Mouse (Mus musculus): ENCODE results near the gene Ppfia1.

Ppfia1 gene

DNA sequence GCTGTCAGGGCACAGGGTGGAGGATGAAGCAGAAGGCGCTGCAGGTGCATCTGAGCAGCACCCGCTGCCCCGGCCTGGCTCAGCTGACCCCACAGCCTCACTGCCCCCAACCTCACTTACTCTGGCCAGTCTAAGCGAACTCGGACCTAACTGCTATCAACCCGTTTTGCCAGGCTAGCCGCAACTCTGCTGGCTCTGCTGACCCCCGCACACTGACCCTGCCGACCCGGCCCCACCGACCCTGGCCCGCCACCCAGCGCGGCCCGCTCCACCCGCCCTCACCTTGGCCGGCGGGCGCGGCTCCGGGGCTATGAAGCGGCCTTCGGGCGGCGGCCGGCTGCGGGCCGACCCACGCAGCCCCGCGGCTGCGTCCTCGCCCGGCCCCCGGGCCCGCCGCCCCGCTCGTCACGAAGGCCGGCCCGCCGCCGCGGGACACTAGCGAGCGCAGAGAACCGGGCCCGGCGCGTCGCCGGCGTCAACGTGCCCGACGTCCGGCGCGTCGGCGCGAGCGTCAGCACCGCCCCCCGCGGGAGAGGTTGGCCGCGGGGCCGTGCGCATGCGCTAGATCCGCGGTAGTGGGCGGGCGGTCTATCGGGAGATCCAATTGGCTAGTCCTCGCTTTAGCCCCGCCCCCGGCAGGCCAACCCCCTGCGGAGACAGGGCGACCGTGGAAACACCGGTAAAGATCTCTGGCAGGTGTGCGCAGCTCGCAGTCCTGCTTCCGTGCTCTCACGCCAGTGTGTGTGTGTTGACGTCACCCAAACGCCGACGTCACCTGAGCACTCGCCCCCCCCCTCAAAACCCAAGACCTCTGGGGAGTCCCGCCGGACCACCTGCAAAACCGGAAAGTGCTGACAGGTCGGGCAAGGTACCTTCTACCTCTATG is at the start of gene Ppfia1:
Gene Ppfia1 (minus strand): TSS at position 493 of the 886 bp plus-strand sequence.
- peak; percentile 99 for DNase-seq

DNA sequence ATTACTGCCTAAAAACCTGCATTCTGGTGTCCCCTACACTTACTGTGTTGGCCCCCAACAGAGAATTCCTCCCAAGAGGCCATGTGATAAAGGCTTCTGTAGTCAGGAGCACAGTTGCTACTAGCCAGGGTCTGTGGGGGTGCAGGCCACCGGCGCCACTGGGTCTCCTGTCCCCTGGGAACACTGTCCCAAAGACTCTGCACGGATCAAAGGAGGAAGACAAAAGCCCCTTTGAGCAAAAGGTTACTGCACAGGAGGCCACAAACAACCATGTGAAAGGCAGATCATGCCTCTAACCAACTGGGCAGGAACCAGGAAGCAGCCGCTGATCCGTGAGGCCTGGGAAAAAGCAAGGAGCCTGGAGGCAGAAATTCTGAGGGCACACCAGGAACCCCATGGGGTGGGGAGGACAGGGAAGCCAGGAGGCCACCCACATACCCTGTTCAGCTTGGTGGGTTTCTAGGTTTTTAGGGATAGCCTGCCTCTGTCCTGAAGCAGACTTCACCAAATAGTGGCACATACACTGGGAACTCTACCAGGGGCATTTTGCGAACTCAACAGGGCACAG is 46.9 kb upstream of the Ppfia1 start:
- no peak for DNase-seq

DNA sequence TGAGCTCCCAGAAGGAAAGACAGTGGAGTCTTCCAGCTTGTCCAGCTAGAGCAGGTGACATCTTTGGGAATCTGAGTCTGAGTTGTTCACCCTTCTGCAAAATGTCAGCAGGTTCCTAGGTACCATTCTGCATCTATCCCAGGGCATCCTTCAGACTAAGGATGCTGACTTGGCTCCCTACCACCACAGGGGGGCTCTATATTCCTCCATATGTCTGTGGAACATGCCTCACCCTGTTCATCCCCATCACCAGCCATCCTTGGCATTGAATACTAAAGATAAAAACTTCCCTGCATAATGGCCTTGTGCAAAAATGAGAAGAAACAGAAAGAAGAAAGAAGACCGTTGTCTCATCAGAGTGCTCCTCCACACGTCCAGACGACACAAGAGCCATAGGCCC is 36.0 kb upstream of the Ppfia1 start:
- no peak for DNase-seq

DNA sequence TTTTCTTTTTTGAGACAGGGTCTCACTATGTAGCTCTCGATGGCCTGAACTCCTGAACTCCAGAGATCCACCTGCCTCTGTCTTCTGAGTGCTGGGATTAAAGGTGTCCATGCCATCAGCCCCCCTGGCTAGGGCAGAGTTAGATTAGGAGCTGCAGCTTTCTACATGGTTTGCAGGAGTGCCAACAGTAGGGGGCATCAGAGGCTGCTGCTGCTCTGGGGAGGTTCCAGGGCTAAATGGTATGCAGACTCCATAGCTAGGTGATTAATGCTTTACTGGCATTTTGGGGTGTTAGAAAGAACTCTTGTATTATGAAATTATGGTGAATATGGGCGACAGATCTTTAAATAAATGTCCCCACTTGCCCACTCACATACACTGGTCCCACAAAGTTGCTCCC is 33.8 kb upstream of the Ppfia1 start:
- DNase-seq: no peak

DNA sequence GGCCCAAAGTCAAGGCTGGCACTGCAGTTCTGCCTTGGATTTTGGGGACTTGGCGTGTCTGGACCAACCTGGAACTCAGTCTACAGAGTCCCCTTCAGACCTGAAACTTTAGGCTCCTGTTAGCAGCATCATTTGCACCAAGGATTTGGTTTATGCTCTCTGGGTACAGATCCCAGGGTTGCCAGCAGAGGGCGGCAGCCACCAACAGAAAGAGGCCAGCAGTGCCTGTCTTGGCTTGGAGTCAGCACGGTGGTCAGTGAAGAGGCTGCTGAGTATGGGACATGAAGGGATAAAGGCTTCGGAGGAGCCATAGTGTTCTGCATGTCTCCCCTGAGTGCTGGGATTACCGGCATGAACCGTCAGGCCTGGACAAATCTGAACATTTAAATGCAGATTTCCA is 32.1 kb upstream of the Ppfia1 start:
- peak; percentile 56 for DNase-seq

DNA sequence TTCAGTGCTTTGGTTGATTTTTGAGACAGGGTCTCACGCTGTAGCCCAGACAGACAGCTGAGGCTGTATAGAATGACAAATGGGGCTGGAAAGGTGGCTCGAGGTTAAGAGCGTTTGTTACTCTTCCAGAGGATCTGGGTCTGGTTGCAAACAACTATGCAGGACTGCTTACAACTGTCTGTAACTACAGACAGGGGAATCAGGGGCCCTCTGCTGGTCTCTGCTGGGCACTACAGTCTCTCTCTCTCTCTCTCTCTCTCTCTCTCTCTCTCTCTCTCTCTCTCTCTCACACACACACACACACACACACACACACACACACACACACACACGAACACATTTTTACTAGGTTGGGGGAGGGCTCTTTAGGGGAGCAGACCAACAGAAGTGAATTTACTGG is 30.1 kb upstream of the Ppfia1 start:
- DNase-seq: peak; percentile 56

DNA sequence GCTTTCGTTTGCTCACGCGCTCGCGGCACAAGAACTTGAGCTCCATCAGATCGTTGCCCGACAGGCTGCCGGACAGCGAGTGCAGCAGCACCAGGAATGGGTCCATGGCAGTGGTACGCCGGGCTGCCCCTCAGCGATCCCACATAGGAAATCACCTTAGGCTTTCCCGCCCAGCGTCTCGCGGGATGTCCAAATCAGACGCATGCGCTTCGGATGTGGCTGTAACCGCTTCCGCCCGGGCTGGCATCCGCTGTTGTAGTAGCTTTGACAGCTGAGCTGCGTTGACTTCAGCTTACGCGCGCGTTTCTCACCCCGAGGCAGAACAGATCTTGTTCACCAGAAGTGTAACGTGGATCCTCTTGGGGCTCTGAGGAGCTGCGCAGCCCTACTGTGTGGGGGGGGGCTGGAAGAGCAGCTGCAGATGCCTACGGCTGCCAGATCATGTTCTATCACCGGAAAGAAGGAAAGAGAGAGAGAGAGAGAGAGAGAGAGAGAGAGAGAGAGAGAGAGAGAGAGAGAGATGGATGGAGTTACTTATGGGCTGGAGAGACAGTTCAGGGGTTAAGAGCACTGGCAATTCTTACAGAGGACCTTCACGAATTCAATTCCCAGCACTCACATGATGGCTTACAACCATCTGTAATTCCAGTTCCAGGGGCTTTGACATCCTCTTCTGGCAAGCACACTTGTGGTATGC is 28.9 kb upstream of the Ppfia1 start, which contains the start of gene Fadd:
Gene Fadd (minus strand): TSS at position 180 of the 697 bp plus-strand sequence.
- DNase-seq: peak; percentile 94

DNA sequence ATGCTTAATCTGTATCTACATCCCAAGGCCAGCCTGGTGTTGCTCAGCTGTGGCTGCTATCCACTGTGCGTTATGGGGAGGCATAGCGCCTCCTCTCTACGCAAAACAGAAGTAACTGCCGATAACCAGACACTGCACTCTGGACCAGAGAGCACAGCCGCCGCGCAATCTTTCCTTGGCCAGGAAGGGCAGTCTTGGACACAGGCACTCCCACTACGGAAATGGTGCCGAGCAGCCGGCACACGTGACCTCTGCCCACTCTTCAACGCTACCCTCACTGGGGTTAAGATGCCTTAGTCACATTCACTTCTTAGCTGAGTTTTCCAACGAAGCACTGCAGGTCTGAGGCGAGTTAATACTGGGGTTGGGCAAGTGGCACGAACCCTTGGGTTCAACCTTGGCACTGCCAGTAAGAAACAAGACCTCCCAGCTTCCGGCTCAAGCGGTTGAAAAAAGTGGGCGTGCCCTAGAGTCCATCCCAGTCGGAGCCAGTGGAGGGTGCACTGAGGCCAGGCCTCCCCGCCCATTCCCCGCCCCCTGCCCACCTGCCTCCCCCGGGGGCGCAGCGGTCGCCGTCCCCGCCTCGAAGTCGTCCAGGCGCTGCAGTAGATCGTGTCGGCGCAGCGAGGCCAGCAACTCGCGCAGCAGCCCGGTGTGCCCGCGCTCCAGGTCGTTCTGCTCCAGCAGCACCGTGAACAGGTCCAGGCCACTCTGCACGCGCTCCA is 28.2 kb upstream of the Ppfia1 start:
- peak; percentile 64 for DNase-seq

DNA sequence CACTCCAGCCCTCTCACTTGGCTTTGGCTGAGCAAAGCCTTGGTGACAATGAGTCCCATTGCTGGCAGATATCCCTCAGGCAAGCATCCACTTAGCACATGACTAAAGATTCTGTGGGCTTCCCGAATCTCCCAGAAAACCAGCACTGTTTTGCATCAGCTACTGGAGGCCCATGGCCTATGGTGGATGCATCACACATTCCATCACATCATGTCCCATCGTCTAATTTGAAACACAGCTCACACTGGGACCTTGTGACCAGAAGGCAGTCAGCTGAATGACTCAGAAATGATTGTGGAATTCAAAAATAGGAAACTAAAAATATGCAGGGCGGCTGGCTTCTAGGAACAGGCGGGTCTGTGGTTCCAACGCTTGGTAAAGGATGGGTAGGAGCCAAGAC is 24.3 kb upstream of the Ppfia1 start:
- no peak for DNase-seq

DNA sequence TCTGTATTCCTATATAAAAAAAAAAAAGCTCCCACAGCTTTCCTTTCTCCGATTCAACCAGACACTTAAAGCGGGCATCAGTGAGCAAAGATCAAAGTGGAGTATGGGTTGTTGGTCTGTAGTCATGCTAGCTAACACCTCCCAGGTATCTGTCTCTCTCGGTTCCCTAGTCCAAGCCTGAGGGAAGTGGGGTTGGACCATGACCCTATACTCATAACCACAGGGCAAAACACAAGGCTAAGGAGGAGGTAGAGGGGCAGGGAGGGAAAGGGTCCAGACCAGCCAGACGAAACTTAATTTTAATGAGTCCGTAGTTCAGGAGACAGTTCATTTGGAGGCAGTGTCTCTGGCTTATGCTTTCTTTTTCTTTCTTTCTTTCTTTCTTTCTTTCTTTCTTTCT is 18.7 kb upstream of the Ppfia1 start:
- DNase-seq: no peak

DNA sequence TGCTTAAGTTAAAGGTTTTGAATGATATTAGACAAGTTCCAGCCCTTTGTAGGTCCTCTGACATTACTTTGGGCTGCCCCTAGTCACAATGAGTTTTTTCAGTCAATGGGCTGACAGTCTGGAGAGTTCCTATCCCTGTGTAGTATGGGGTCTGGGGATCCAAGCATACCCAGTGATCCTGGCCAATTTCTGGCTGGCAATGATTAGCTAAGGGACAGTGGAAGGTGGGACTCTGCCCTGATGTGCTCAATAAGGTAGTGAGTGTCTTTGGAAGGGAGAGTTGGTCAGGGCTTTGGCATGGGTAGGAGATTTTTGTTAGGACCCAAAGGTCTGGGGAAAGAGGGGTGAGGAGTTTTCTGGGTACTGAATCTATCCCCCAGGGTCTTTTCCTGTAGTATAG is 18.1 kb upstream of the Ppfia1 start:
- DNase-seq: no peak

DNA sequence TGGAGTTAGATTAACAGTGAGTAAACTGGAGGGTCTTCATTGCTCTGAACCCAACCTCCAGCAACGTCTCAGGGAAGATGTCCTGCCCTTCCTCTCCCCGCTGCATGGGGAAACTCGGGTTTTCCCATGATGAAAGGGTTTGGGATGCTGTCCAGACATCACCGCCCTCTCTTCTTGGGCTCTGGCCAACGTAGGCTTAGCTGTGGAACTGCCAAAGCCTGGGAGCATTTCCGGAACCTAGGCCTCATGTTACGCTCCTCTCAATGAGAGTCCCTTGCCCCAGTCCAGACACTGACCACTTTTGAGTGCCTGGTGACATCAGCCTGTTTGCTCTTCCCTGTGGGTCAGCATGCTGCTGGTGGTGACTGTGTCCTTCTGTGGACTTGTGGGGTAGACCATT is 15.9 kb upstream of the Ppfia1 start:
- no peak for DNase-seq

DNA sequence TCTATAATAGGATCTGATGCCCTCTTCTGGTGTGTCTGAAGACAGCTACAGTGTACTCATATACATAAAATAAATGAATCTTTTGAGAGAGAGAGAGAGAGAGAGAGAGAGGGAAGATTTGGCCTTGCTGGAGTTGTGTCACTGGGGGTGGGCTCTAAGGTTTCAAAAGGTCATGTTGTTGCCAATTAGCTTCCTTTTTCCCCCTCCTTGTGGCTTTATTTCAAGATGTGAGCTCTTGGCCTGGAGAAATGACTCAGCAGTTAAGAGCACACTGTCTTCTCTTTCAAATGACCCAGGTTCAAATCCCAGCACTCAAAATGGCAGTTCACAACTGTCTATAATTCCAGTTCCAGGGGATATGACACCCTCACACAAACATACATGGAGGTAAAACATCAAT is 14.6 kb upstream of the Ppfia1 start:
- no peak for DNase-seq

DNA sequence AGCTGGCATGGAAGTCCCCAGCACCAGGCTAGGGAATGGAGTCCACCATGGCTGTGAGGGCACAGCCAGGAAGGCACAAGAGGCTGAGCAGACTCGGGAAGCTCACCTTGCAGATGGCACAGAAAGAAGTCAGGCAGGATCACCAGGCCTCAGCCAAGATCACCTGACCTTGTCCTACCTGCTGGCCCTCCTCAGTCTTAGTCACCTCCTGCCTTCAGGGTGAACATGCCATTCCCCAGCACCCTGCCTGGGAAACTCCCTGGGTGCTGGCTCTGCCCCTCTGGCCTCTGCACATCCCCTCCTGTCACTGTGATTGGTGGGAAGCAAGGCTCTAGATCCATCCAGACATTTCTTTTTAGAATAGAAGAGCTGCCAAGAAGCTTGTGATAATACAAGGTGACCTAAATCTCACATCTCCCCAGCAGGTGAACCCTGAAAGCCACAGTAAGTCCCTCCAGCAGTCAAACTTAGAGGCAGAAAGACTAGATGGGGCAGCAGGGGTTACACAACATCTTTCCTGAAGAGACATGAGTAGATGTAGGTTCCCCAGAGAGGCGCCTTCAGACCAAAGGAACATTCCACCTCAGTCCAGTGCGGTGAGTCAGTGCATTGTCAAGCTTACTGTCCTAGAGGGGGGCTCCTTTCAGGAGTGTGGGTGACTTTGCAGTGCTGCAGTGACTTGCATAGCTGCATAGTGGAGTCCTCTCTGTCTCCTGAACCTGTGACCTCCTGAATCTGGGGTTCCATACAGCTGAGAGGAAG is 13.6 kb upstream of the Ppfia1 start:
- DNase-seq: no peak

DNA sequence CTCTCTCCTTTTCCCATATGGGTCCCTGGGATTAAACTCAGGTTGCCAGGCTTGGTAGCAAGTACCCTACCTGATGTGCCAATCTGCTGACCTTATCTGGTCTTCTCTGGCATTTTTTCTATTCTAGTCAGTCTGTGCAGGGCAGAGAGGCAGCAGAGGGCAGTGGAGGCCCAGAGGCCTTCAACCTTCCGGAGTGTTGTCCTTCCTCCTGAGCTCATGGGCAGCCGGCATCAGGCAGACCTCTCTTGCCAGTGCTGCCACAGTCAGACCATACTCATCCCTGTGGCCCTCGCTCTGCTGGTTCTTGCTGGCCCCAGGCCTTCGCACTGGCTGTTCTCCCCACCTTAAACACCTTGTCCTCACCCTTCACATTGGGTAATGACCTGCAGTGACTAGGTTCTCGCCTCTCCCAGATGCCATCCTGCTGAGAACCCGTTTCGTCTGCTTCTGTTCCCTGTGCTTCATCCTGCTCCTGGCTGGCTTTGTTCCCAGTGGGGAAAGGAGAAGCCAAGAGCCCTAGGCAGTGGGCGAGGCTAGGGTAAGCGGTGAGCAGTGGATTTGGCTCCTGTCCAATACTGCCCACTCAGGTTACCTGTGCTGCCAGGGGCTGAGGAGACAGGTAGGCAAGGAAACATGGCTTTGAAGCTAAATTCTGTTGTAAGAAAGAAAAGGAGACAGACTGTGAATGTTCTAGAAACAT is 10.1 kb upstream of the Ppfia1 start:
- DNase-seq: peak; percentile 31

DNA sequence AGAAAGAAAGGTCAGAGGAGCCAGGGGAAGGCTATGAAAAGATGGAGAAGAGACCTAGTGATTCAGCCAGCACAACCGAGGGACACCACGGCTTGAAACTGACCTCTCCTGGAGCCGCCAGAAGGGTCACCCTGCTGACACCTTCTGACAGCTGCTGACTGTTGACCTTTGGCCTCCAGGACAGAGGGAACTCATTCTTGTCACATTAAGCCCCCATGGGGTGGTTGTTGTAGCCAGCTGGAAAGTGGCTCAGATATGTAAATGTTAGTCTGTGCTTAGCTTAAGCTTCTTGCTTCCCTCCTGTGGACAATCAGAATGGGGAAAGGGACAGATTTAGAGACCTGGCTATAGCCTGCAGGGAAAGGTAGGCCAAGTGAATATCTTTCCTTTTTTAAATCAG is 8.5 kb upstream of the Ppfia1 start:
- no peak for DNase-seq

DNA sequence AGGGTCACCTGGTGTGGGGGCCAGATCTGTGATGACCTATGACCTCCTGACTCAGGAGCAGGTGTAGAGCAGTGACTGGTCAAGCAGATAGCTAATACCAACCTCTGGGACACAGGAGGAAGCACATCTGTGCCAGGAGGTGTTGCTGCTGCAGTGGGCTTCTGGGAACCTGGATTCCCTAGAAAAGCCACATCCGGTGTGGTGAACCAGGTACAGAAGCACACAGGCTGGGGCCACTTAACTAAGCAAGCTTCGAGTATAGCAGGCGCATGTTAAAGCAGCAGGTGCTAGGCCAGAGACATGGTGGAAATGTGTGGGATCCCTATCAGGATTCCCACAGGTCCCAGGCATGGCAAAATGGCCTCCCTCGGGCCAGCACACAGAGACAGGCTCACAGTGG is 7.1 kb upstream of the Ppfia1 start:
- DNase-seq: no peak

DNA sequence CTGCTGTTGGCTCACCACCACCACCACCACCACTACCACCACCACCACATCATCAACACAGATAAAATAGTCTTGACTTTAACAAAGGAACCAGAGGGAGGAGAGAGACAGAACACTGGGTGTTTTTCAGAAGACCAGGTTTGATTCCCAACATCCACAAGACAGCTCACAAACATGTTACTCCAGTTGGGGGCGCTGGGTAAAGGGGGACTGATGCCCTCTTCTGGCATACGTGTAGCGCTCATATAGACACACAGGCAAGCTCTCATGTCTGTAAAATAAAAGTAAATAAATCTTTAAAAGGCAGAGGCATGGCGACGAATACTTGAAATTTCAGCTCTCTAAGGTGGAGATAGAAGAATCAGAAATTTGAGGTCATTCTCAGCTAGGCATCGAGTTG is 5.0 kb upstream of the Ppfia1 start:
- DNase-seq: no peak

DNA sequence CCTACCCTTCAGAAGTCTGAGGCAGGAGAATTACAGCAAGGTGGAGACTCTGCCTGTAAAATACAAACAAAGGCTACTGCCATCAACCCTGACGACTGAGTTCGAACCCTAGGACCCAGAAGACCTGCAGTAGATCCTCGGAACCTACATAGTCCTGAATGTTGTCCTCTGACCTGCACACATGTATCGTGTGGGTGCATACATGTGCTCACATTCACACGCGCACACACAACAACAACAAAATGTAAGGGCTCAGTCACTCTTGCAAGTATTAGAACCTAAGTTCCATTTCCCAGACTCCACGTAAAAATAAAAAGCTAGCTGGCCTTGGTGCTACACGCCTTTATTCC is 569 bp upstream of the Ppfia1 start:
- no peak for DNase-seq

DNA sequence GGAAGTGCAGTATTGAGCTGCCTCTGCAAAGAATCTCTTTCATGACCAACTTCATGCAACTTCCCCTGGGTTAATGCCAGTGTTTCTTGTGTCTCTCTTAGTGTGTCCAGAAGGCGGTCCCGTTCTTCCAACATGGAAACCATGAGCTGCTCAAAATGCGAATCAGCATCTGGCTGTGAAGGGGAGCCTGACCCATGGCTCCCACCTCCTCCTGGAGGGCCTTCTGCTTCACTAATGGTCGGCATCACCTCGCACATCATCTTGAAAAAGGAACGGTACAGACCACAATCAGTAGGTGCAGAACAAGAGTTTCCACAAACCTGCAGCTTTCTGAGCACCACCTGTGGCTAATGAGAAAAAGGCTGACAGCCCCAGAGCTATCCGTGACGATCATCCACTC is 1.3 kb downstream of the Ppfia1 start:
- peak; percentile 65 for DNase-seq

DNA sequence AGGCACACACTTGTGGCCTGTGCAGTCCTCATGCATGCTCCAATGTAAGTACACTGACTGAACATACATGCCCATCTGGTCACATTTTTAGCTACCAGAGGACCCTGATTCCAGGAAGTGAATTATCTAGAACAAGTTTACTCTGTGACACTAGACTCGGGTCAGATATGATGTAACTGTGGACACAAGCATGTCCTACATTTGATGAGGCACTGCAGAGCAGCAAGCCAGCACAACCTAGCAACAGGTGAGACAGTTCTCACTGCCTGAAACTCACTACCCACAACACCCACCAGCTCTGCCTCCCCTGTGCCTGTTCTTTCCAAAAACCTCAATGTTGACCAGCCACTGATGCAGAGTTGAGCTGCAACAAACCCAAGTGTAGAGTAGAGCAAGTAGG is 2.7 kb downstream of the Ppfia1 start:
- peak; percentile 55 for DNase-seq

Data from cerebellum, adult 9-10 months (tissue).